Mouse (Mus musculus): Measurements from ENCODE around the gene Pknox2.

Gene Pknox2

DNA sequence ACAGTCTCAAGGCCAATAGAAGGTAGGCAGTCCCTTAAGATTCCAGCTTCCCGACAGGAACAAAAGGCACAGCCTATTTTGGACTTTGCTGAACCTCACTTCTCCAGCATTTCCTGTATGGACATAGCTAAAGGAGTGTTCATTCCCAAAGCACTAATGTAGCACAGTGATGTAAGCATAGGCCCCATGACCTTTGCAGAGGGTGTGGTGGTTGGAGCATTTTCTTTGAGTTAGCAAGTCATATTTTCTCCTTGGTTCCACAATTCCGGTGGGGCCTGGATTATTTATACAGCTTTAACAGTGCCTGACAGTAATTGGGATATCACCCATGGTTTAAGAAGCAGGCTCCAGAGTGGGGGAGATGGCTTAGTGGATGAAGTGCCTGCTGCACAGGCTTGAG, 298.5 kb downstream of the Pknox2 start:
- no peak for DNase-seq (ENCODE audit: low read depth in 2 of 2, low spot score in 2 of 2)

DNA sequence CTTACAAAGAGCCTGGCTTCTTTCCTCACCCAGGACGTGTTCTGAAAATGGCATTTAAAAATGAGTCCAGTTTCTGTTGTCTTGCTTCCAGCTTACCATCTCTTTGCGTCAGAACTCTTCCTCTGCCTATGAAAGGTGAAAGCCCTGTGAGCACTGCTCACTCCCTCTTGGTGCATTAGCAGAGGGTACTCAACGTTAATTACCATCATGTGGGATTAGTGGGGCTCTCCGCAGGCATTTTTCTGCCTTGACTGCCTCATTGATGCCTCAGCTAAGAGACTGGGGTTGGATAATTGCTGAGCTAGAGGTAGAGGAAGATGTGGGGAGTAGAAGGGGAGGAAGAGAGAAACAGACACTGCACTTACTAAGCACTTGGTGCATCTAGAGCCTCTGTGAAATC, 300.9 kb downstream of the Pknox2 start:
- no peak for DNase-seq (ENCODE audit: low read depth in 2 of 2, low spot score in 2 of 2)

All from CD8-positive naive resting alpha-beta T cell, adult 2 months (primary cell).